Mouse (Mus musculus) lung, adult 2 months (tissue): ENCODE measurements at regions not wholly inside any gene's neighbourhood (a gene's known extent, or its start where the extent isn't known, plus 50 kb on each side); places are given as distances from the start of the nearest gene placed in this dataset.

ENCODE experiments used
- DNase-seq: peaks from one replicate; pipeline ENCODE4 v3.0.0; 2022
- H3K4me1 ChIP-seq: fragments of 200-500 bp; 2 replicates; pipeline ENCODE4 v1.6.1; 2011; ENCODE audit warnings: low read length; ENCODE audit not compliant: control insufficient read depth, insufficient read depth
- H3K4me3 ChIP-seq: fragments of 200-500 bp; replicated peaks from 2 replicates; pipeline ENCODE3; 2011; ENCODE audit warnings: low read depth, mild to moderate bottlenecking, control low read depth, low read length; ENCODE audit errors: extremely low read depth
- CTCF ChIP-seq: fragments of 200-500 bp; IDR thresholded peaks from 2 replicates; pipeline ENCODE4 v1.5.1; 2011; ENCODE audit warnings: mild to moderate bottlenecking, low read length, control low read depth; ENCODE audit not compliant: insufficient read depth
- POLR2A ChIP-seq: fragments of 200-500 bp; IDR thresholded peaks from 2 replicates; pipeline ENCODE4 v1.6.1; 2011; ENCODE audit warnings: low read depth, mild to moderate bottlenecking, control low read depth, low read length, borderline replicate concordance; ENCODE audit errors: extremely low read depth
- WGBS: fragments of 180-500 bp; shearing (Covaris S2); methylation state at CpG from one replicate; pipeline ENCODE4 v1.1.7; 2018; 5-methylcytosine and 5-hydroxymethylcytosine counted together

GRCm38 (mm10) chr5:133156115-133156857 is 613.1 kb upstream of the Auts2 start:
- no peak for TF ChIP-seq CTCF
- H3K4me3 ChIP-seq, result no peak overlapping the region
- no peak for DNase-seq
- H3K4me1 ChIP-seq, result no peaks in the 10 kb centered on the region
- WGBS, result 48% methylated on average over 5 of the region's 5 CpGs

- no peak overlapping the region for H3K4me3 ChIP-seq
- H3K4me1 ChIP-seq, result no peaks in the 10 kb centered on the region; the same call in 1 of the 2 replicates
- TF ChIP-seq CTCF, result no peak
- TF ChIP-seq POLR2A, result no peak
- no peak for DNase-seq
These were observed 602.9 kb upstream of the Auts2 start for GRCm38 (mm10) chr5:133145996-133146395.

GRCm38 (mm10) chr5:133143679-133144078 is 600.5 kb upstream of the Auts2 start:
- TF ChIP-seq CTCF, result no peak
- TF ChIP-seq POLR2A, result no peak
- no peak for DNase-seq
- no peak overlapping the region for H3K4me3 ChIP-seq
- no peaks in the 10 kb centered on the region; the same call in 1 of the 2 replicates for H3K4me1 ChIP-seq
- WGBS, result 100% methylated on average over 1 of the region's 1 CpGs

- no peak for TF ChIP-seq POLR2A
- TF ChIP-seq CTCF, result no peak
- 35% methylated on average over 11 of the region's 11 CpGs for WGBS
- Histone ChIP-seq H3K4me1 (no peaks in the 10 kb centered on the region; the same call in 1 of the 2 replicates), H3K4me3 (no peak overlapping the region)
- DNase-seq, result peak; percentile 5
These were observed 599.4 kb upstream of the Auts2 start for GRCm38 (mm10) chr5:133142401-133143115.

GRCm38 (mm10) chr5:133131042-133131441 is 587.9 kb upstream of the Auts2 start:
- no peak for DNase-seq
- no peak for TF ChIP-seq POLR2A
- no peak for TF ChIP-seq CTCF

GRCm38 (mm10) chr5:133130316-133130715 is 587.2 kb upstream of the Auts2 start:
- no peak for DNase-seq
- 75% methylated on average over 6 of the region's 6 CpGs for WGBS
- TF ChIP-seq CTCF (no peak), POLR2A (no peak)
- Histone ChIP-seq H3K4me3 (no peak overlapping the region), H3K4me1 (no peaks in the 10 kb centered on the region)

More at GRCm38 (mm10) chr5:133131042-133131441, 587.9 kb upstream of the Auts2 start:
- Histone ChIP-seq H3K4me1 (no peaks in the 10 kb centered on the region), H3K4me3 (no peak overlapping the region)
- WGBS, result 94% methylated on average over 2 of the region's 2 CpGs

- no peak for TF ChIP-seq CTCF
- no peak for TF ChIP-seq POLR2A
- 86% methylated on average over 2 of the region's 2 CpGs for WGBS
- no peak overlapping the region for H3K4me3 ChIP-seq
These were observed 581.1 kb upstream of the Auts2 start for GRCm38 (mm10) chr5:133124223-133124622.

GRCm38 (mm10) chr5:133113946-133114345 is 570.8 kb upstream of the Auts2 start:
- DNase-seq, result no peak
- 85% methylated on average over 4 of the region's 4 CpGs for WGBS
- TF ChIP-seq CTCF (no peak), POLR2A (no peak)
- Histone ChIP-seq H3K4me3 (no peak overlapping the region), H3K4me1 (no peaks in the 10 kb centered on the region)

More at GRCm38 (mm10) chr5:133124223-133124622, 581.1 kb upstream of the Auts2 start:
- no peaks in the 10 kb centered on the region for H3K4me1 ChIP-seq
- no peak for DNase-seq

- no peak for TF ChIP-seq CTCF
- TF ChIP-seq POLR2A, result no peak
- Histone ChIP-seq H3K4me3 (no peak overlapping the region), H3K4me1 (no peaks in the 10 kb centered on the region)
- 93% methylated on average over 2 of the region's 2 CpGs for WGBS
- DNase-seq, result no peak
These were observed 570.0 kb upstream of the Auts2 start for GRCm38 (mm10) chr5:133113183-133113582.
